Mouse (Mus musculus) hindbrain, embryonic 14.5 days (tissue): Measurements from ENCODE around the gene Gm11938. TPM values are rescaled to one million over a fixed set of nuclear protein-coding genes. Genes with fewer than 3 reads are reported as not detected.
"Not testable (repeated sequence)": the region's sequence is repeated elsewhere in the genome, so short reads cannot be mapped to it uniquely, and the experiment has no call there.

Experiments
- ATAC-seq: fragments of 200-750 bp; cut with Nextera tagmentation; 2 replicates; pipeline ENCODE4 v1.8.0; 2017; ENCODE audit warnings: moderate number of reproducible peaks, mild to moderate bottlenecking, moderate TSS enrichment, moderate library complexity; ENCODE audit not compliant: low FRiP score
- DNase-seq: peaks from one replicate; pipeline ENCODE4 v3.0.0-alpha.2; 2015; ENCODE audit warnings: low spot score
- H3K27ac ChIP-seq: fragments of 300-500 bp; sonication (generic); 2 replicates; pipeline ENCODE4 v1.5.1; 2014; ENCODE audit warnings: mild to moderate bottlenecking, moderate library complexity
- H3K27me3 ChIP-seq: fragments of 300-500 bp; sonication (generic); 2 replicates; pipeline ENCODE4 v1.6.1; 2014; ENCODE audit warnings: mild to moderate bottlenecking, low read length, mixed read lengths; ENCODE audit not compliant: control insufficient read depth, insufficient read depth
- H3K36me3 ChIP-seq: fragments of 300-500 bp; sonication (generic); replicated peaks from 2 replicates; pipeline ENCODE4 v1.6.1; 2014; ENCODE audit not compliant: control insufficient read depth, insufficient read depth
- H3K4me1 ChIP-seq: fragments of 300-500 bp; sonication (generic); replicated peaks from 2 replicates; pipeline ENCODE4 v1.6.1; 2014; ENCODE audit warnings: antibody characterized with exemption, low read length, mixed read lengths; ENCODE audit not compliant: control insufficient read depth, insufficient read depth
- H3K4me2 ChIP-seq: fragments of 300-500 bp; sonication (generic); replicated peaks from 2 replicates; pipeline ENCODE4 v1.6.1; 2014; ENCODE audit warnings: mild to moderate bottlenecking, moderate library complexity
- H3K4me3 ChIP-seq: fragments of 300-500 bp; sonication (generic); replicated peaks from 2 replicates; pipeline ENCODE4 v1.5.1; 2014; ENCODE audit warnings: mild to moderate bottlenecking, low read length
- H3K9ac ChIP-seq: fragments of 300-500 bp; sonication (generic); 2 replicates; pipeline ENCODE4 v1.6.1; 2014
- H3K9me3 ChIP-seq: fragments of 300-500 bp; sonication (generic); 2 replicates; pipeline ENCODE4 v1.6.1; 2016; ENCODE audit warnings: low read length; ENCODE audit not compliant: control insufficient read depth
- WGBS: fragments of 180-500 bp; shearing (Covaris S2); extraction: QIAGEN DNeasy Blood & Tissue Kit; methylation state at CpG from one replicate; pipeline ENCODE4 v1.1.7; 2014; 5-methylcytosine and 5-hydroxymethylcytosine counted together
- polyA plus RNA-seq: library from polyadenylated mRNA; unstranded; fragments of >200 nt; fragmentation: Nextera tagmentation; extraction: Ambion mirVana; gene quantifications from 2 replicates; pipeline ENCODE4 v1.2.1, GENCODE M21; 2014

Gene Gm11938
- polyA plus RNA-seq, 1 experiment from 2014 or later: not detected

DNA sequence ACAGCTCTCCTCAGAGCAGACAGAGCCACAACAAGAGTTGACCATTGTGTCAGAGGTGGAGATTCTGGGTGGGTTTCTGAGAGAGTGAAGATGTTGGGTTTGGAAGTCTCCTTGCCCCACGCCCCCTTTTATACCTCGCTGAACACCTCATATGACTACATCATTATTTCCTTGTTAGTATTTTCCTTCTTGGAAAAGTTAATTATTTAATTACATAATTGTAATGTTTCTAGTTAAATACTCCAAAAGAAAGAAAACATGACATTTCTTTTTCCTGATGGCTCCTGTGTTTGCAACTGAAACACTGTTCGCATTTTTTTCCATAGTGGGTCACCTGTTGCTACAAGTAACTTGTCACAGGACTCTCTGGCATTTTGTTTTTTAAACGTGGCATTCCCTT is 25.0 kb upstream of the Gm11938 start, which contains the start of gene Krtap4-1:
TSS of gene Krtap4-1 (minus strand) at position 101 of the 400 bp plus-strand sequence.
- no peak within 1 kb of the TSS for H3K27ac ChIP-seq
- no peaks in the 10 kb centered on the region for H3K4me1 ChIP-seq

DNA sequence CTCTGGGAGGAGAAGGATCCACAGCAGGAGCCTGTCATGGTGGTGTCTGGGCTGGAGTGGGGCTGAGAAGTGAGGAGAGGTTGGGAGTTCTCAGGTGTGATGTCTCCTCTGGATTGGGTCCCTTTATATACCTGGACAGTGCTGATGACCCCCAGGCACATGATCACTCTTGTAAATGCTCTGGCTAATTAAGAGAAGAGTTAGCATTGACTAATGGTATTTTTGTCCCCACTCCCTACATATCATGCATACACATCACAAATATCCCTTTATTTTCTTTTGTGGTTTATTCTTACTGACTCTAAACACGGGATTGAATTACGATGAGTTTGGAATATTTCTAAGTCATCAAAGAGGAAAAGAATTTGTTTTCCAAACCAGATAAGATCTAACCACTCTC is 17.2 kb upstream of the Gm11938 start, which contains the start of gene Gm11562:
TSS of gene Gm11562 (minus strand) at position 101 of the 400 bp plus-strand sequence.
- Histone ChIP-seq H3K4me3 (no peak within 1 kb of the TSS), H3K9ac (no peak within 1 kb of the TSS), H3K27ac (no peak within 1 kb of the TSS), H3K27me3 (no peaks in the 10 kb centered on the region), H3K9me3 (no peaks in the 10 kb centered on the region), H3K4me1 (no peaks in the 10 kb centered on the region), H3K4me2 (no peak within 1 kb of the TSS), H3K36me3 (no peaks in the 10 kb centered on the region)
- no peak for DNase-seq
- ATAC-seq: no peak
- 91% methylated on average over 2 of the region's 2 CpGs for WGBS

More for the DNA sequence above, 25.0 kb upstream of the Gm11938 start, which contains the start of gene Krtap4-1:
- ATAC-seq: no peak
- 91% methylated on average over 4 of the region's 4 CpGs for WGBS
- Histone ChIP-seq H3K27me3 (no peaks in the 10 kb centered on the region), H3K36me3 (no peaks in the 10 kb centered on the region), H3K9me3 (no peaks in the 10 kb centered on the region), H3K9ac (no peak within 1 kb of the TSS), H3K4me3 (no peak within 1 kb of the TSS), H3K4me2 (no peak within 1 kb of the TSS)
- DNase-seq: no peak

DNA sequence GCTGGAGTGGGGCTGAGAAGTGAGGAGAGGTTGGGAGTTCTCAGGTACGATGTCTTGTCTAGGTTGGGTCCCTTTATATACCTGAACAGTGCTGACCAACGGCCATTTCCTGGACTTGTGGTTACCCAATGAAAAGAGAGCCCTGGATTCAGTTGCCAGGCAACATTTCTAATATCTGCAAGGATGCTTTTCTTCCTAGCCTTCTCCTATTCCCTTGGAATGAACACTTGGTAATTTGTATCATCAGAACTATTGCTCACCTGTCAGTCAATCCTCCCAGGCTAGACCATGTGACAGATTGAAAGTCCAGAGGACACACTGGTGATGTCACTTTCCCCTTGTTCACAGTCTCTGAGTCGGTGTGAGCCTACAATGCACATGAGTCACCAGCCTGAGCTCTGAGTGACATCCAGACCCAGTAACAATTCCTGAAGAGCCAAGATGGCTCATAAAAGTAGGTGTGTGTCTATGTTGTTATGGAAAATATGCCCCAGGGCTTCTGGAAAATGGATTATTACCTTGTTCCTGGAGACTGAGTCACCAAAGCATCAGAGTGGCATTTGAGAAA is 11.8 kb upstream of the Gm11938 start, which contains the start of gene Krtap2-4:
TSS of gene Krtap2-4 (minus strand) at position 51 of the 568 bp plus-strand sequence.
- Histone ChIP-seq H3K9ac (no peak within 1 kb of the TSS), H3K4me1 (no peaks in the 10 kb centered on the region), H3K4me3 (no peak within 1 kb of the TSS), H3K27me3 (no peaks in the 10 kb centered on the region), H3K4me2 (no peak within 1 kb of the TSS), H3K27ac (no peak within 1 kb of the TSS), H3K9me3 (no peaks in the 10 kb centered on the region), H3K36me3 (no peaks in the 10 kb centered on the region)
- no peak for ATAC-seq
- whole genome bisulfite sequencing: 66% methylated on average over 3 of the region's 3 CpGs
- DNase-seq: no peak

DNA sequence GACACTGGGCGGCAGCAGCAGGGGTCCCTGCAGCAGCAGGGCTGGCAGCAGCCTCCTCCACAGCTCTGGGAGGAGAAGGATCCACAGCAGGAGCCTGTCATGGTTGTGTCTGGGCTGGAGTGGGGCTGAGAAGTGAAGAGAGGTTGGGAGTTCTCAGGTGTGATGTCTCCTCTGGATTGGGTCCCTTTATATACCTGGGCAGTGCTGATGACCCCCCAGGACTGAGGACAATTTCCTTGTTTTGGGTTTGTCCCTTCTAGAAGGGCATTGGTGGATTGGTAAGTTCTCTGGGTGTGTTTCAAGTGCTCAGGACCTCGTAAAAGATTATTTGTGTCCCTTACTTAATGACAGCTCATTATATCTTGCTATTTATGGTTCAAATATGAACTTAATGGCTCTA is 7.0 kb upstream of the Gm11938 start, which contains the start of gene Gm11937:
TSS of gene Gm11937 (minus strand) at position 101 of the 400 bp plus-strand sequence.
- not testable (repeated sequence) for H3K9me3 ChIP-seq, H3K36me3 ChIP-seq, H3K27me3 ChIP-seq, H3K9ac ChIP-seq, H3K4me2 ChIP-seq, H3K4me3 ChIP-seq, H3K27ac ChIP-seq, DNase-seq, H3K4me1 ChIP-seq, ATAC-seq
- WGBS: 79% methylated on average over 1 of the region's 2 CpGs

DNA sequence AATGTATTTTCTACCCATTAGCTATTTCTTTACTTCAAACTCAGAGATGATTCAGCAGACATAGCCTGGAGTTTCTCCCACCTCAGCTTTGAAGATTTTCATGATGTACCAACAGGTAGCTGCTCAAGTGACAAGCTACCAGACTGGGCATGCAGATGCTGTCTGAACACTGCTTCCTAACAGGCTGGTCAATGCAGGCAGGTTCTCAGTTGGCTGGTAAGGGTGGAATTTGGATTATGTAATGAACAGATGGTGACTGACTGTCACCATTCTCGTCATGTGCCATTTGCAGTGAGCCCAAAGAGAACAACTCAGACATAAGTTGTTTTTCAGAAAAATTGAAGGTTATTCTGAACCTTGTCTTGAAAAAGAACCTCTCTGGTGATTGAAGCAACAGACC is 6.0 kb upstream of the Gm11938 start:
- H3K4me1 ChIP-seq: no peaks in the 10 kb centered on the region
- 87% methylated on average over 1 of the region's 1 CpGs for WGBS
- no peaks in the 10 kb centered on the region for H3K9me3 ChIP-seq
- no peak for DNase-seq
- no peaks in the 10 kb centered on the region for H3K27me3 ChIP-seq
- no peak overlapping the region for H3K4me2 ChIP-seq
- no peak for ATAC-seq
- no peaks in the 10 kb centered on the region for H3K36me3 ChIP-seq
- no peak overlapping the region for H3K4me3 ChIP-seq
- no peak overlapping the region for H3K9ac ChIP-seq
- no peak overlapping the region for H3K27ac ChIP-seq

DNA sequence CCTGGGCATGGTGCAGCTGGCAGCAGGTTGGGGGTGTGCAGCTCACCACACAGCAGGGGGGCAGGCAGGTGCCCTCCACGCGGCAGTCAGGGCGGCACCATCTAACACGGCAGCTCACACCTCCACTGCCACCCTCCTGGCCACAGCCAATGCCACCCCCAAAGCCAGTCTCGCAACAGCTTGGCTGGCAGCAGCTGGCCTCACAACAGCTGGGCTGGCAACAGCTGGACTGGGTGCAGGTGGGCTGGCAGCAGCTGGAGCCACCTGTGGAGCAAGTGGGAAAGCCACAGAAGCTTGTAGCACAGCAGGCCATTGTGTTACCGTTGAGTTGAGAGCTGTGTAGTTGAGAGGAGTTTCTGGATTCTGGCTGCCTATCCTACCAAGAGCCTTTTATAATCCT is 5.4 kb downstream of the Gm11938 start, which contains the start of gene Krtap9-3:
TSS of gene Krtap9-3 (minus strand) at position 364 of the 400 bp plus-strand sequence.
- not testable (repeated sequence) for H3K36me3 ChIP-seq, H3K27ac ChIP-seq, H3K9ac ChIP-seq, ATAC-seq, H3K4me2 ChIP-seq, H3K4me3 ChIP-seq, DNase-seq, H3K9me3 ChIP-seq, H3K27me3 ChIP-seq, H3K4me1 ChIP-seq
- 82% methylated on average over 6 of the region's 6 CpGs for WGBS

DNA sequence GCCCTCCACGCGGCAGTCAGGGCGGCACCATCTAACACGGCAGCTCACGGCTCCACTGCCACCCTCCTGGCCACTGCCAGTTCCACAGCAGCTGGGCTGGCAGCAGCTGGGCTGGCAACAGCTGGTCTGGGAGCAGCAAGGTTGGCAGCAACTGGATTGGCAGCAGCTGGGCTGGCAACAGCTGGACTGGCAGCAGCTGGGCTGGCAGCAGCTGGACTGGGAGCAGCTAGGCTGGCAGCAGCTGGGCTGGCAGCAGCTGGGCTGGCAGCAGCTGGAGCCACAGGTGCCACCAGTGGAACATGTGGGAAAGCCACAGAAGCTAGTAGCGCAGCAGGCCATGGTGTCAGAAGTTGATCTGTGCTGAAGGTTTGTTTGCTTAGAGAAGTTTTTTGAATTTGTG is 12.1 kb downstream of the Gm11938 start, which contains the start of gene Krtap1-3:
TSS of gene Krtap1-3 (minus strand) at position 359 of the 400 bp plus-strand sequence.
- H3K9ac ChIP-seq: no peak within 1 kb of the TSS
- no peak for DNase-seq
- H3K9me3 ChIP-seq: no peaks in the 10 kb centered on the region
- 84% methylated on average over 6 of the region's 6 CpGs for WGBS
- H3K4me1 ChIP-seq: no peaks in the 10 kb centered on the region
- no peaks in the 10 kb centered on the region for H3K27me3 ChIP-seq
- H3K4me2 ChIP-seq: no peak within 1 kb of the TSS
- no peaks in the 10 kb centered on the region for H3K36me3 ChIP-seq
- H3K27ac ChIP-seq: no peak within 1 kb of the TSS
- H3K4me3 ChIP-seq: no peak within 1 kb of the TSS
- ATAC-seq: no peak

DNA sequence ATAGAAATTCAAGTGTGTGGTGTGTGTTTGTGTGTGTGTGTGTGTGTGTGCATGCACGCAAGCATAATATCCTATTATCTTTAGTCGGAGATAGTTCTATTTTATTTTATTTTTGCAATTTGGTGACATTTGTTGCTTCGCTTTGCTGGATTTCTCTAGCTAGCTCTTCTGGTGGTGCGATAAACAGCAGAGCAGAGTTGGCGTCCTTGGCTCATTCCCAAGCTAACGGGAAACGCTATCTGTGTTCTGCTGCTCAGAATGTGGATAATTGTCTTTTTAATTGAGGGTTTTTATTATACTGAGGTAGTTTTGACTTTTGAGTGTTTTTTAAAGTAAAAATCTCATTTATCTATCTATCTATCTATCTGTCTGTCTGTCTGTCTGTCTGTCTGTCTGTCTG is 18.0 kb downstream of the Gm11938 start:
- H3K27me3 ChIP-seq: no peaks in the 10 kb centered on the region
- H3K27ac ChIP-seq: no peak overlapping the region
- ATAC-seq: no peak
- no peaks in the 10 kb centered on the region for H3K9me3 ChIP-seq
- 90% methylated on average over 7 of the region's 7 CpGs for WGBS
- DNase-seq: no peak
- no peaks in the 10 kb centered on the region for H3K4me1 ChIP-seq
- H3K4me3 ChIP-seq: no peak overlapping the region
- H3K36me3 ChIP-seq: no peaks in the 10 kb centered on the region
- no peak overlapping the region for H3K9ac ChIP-seq
- H3K4me2 ChIP-seq: no peak overlapping the region

DNA sequence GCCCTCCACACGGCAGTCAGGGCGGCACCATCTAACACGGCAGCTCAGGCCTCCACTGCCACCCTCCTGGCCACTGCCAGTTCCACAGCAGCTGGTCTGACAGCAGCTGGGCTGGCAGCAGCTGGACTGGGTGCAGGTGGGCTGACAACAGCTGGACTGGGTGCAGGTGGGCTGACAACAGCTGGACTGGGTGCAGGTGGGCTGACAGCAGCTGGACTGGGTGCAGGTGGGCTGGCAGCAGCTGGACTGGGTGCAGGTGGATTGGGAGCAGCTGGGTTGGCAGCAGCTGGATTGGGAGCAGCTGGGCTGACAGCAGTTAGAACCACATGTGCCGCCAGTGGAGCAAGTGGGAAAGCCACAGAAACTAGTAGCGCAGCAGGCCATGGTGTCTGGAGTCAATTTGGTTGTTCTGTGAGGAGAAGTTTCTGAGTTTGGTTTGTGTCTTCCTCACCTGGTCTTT is 19.8 kb downstream of the Gm11938 start, which contains the start of gene Krtap1-4:
TSS of gene Krtap1-4 (minus strand) at position 410 of the 460 bp plus-strand sequence.
- Histone ChIP-seq H3K36me3 (no peaks in the 10 kb centered on the region), H3K4me2 (no peak within 1 kb of the TSS), H3K4me3 (no peak within 1 kb of the TSS), H3K27ac (no peak within 1 kb of the TSS), H3K9me3 (no peaks in the 10 kb centered on the region), H3K9ac (no peak within 1 kb of the TSS), H3K4me1 (no peaks in the 10 kb centered on the region), H3K27me3 (no peaks in the 10 kb centered on the region)
- 90% methylated on average over 5 of the region's 5 CpGs for WGBS
- ATAC-seq: no peak
- no peak for DNase-seq
